Mouse (Mus musculus): ENCODE measurements around the gene Tmem222.

DNA sequence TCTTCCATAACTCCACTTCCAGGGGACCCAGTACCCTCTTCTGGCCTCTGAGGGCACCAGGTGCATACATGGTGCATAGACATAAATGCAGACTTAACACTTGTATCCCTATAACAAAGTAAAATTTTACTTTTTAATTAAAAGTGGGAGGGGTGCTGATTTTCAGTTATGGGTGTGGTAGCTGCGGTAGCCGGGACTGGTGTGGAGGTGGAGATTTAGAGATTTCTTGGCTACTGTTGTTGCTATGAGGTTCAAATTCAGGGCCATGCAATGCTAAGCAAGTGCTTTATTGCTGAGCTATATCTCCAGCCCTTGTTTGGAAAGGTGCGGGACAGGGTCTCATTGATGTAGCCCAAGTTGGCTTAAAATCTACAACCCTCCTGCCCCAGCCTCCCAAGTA, 58.8 kb downstream of the Tmem222 start:
- TF ChIP-seq CTCF (IDR thresholded peaks at IDR 0.05; ENCODE audit: borderline replicate concordance, control insufficient read depth, extremely low read depth, insufficient read depth, low read length, poor library complexity) (no peak), POLR2A (IDR thresholded peaks at IDR 0.05; ENCODE audit: control insufficient read depth, extremely low read depth, insufficient read depth, low read length, poor library complexity) (no peak)
